Mouse (Mus musculus) midbrain, embryonic 13.5 days (tissue): ENCODE data around the gene Tuba1a. TPM values are rescaled to one million over a fixed set of nuclear protein-coding genes. Genes with fewer than 3 reads are reported as not detected.
"Not testable (repeated sequence)": the region's sequence is repeated elsewhere in the genome, so short reads cannot be mapped to it uniquely, and the experiment has no call there.

ENCODE experiments used
- ATAC-seq: fragments of 200-750 bp; cut with Nextera tagmentation; 2 replicates; pipeline ENCODE4 v1.8.0; 2017; ENCODE audit warnings: mild to moderate bottlenecking, moderate TSS enrichment, moderate library complexity
- H3K27ac ChIP-seq: fragments of 300-500 bp; sonication (generic); 2 replicates; pipeline ENCODE4 v1.5.1; 2015; ENCODE audit warnings: inconsistent platforms, mild to moderate bottlenecking, moderate library complexity
- H3K27me3 ChIP-seq: fragments of 300-500 bp; sonication (generic); 2 replicates; pipeline ENCODE4 v1.6.1; 2015; ENCODE audit warnings: mild to moderate bottlenecking, inconsistent platforms
- H3K36me3 ChIP-seq: fragments of 300-500 bp; sonication (generic); 2 replicates; pipeline ENCODE4 v1.6.1; 2015; ENCODE audit warnings: mild to moderate bottlenecking, inconsistent platforms
- H3K4me1 ChIP-seq: fragments of 300-500 bp; sonication (generic); replicated peaks from 2 replicates; pipeline ENCODE4 v1.6.1; 2015; ENCODE audit warnings: inconsistent platforms
- H3K4me2 ChIP-seq: fragments of 300-500 bp; sonication (generic); replicated peaks from 2 replicates; pipeline ENCODE4 v1.6.1; 2015; ENCODE audit warnings: moderate library complexity, mild to moderate bottlenecking, inconsistent platforms
- H3K4me3 ChIP-seq: fragments of 300-500 bp; sonication (generic); replicated peaks from 2 replicates; pipeline ENCODE4 v1.5.1; 2015; ENCODE audit warnings: mild to moderate bottlenecking, inconsistent platforms
- H3K9ac ChIP-seq: fragments of 300-500 bp; sonication (generic); replicated peaks from 2 replicates; pipeline ENCODE4 v1.6.1; 2015; ENCODE audit warnings: mild to moderate bottlenecking, inconsistent platforms
- H3K9me3 ChIP-seq: fragments of 300-500 bp; sonication (generic); 2 replicates; pipeline ENCODE4 v1.6.1; 2016; ENCODE audit warnings: mild to moderate bottlenecking, inconsistent platforms
- WGBS: fragments of 180-500 bp; shearing (Covaris S2); methylation state at CpG from one replicate; pipeline ENCODE4 v1.1.7; 2015; 5-methylcytosine and 5-hydroxymethylcytosine counted together
- polyA plus RNA-seq: library from polyadenylated mRNA; unstranded; fragments of >200 nt; fragmentation: Nextera tagmentation; extraction: Ambion mirVana; gene quantifications from 2 replicates; pipeline ENCODE4 v1.2.1, GENCODE M21; 2015

Gene Tuba1a
- polyA plus RNA-seq, 1 experiment from 2014 or later: 15,999 TPM

DNA sequence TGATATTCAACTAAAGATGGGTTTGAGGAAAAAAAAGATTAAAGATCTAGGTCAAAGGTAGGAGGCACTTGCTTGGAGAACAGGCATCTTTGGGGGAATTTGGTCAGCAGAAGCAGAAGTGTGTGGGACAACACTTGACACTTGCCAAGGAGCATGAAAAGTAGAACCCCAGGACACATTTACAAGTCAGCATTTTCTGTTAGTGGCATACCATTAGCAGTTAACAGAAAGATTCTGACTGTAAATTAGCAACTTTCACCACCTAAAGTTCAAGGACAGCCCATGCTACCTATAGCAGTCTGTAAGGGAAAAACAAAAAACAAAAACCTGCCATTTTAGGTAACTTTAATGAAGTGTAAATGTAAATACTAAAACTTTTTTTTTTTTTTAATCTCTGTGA lies 5.1 kb downstream of the Tuba1a start:
- no peaks in the 10 kb centered on the region for H3K9me3 ChIP-seq
- H3K4me1 ChIP-seq: peaks cover 31% of the 10 kb centered on the region
- no peaks in the 10 kb centered on the region for H3K27me3 ChIP-seq
- H3K4me3 ChIP-seq: peak overlapping the region; percentile 46
- peak overlapping the region; percentile 75 for H3K9ac ChIP-seq
- H3K27ac ChIP-seq: peak overlapping the region; percentile 68
- peaks cover 20% of the 10 kb centered on the region for H3K36me3 ChIP-seq
- H3K4me2 ChIP-seq: peak overlapping the region; percentile 88
- no peak for ATAC-seq

DNA sequence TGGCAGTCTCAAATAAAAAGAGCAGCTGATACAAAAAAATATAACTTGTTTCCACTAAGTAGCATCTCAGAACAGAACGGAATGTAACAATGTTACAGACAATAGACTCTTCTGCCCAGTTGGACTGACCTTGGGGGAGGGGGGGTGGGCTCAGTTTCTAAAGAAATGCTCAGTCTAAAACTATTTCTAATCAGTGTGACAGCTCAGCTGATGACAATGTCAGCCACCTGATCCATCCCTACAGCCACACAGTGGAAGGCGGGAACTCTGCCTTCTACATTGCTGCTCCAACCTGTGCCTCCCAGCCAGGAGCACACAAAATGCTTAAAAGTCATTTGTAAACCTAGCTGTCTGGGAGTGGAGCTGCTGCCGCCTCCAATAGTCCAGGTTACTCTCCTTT lies 5.6 kb downstream of the Tuba1a start:
- ATAC-seq: no peak
- no peaks in the 10 kb centered on the region for H3K9me3 ChIP-seq
- H3K4me3 ChIP-seq: peak overlapping the region; percentile 46; the same call in 1 of the 2 replicates
- H3K4me1 ChIP-seq: peaks cover 31% of the 10 kb centered on the region
- peak overlapping the region; percentile 68 for H3K27ac ChIP-seq
- peaks cover 20% of the 10 kb centered on the region for H3K36me3 ChIP-seq
- no peaks in the 10 kb centered on the region for H3K27me3 ChIP-seq
- peak overlapping the region; percentile 88 for H3K4me2 ChIP-seq
- H3K9ac ChIP-seq: peak overlapping the region; percentile 75
- WGBS: 30% methylated on average over 3 of the region's 3 CpGs

DNA sequence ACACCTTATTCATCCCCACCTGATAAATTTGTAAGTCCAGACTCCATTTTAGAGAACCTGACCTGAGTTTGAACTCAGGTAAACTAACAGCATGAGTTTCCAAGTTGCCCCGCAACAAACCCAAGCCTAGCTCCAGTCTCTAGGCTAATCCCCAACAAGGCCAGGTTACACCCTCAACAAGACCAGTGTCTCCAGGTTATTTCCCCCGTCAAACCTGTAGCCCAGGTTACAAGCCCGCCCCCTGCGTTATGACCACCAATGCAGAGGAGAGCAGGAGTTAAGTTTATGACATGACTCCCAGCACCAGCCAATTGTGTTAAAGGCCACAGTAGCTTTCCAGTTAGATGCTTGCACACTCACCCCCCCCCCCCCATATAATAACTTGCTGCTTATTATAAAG lies 10.4 kb downstream of the Tuba1a start:
- Histone ChIP-seq H3K27ac (no peak overlapping the region), H3K9ac (no peak overlapping the region), H3K4me1 (peaks cover 17% of the 10 kb centered on the region), H3K4me3 (no peak overlapping the region), H3K27me3 (no peaks in the 10 kb centered on the region), H3K9me3 (no peaks in the 10 kb centered on the region), H3K36me3 (0 out of 2 replicates have a peak, but pooled peaks cover 6% of the 10 kb centered on the region), H3K4me2 (no peak overlapping the region)
- ATAC-seq: no peak
- 82% methylated on average over 4 of the region's 4 CpGs for WGBS

DNA sequence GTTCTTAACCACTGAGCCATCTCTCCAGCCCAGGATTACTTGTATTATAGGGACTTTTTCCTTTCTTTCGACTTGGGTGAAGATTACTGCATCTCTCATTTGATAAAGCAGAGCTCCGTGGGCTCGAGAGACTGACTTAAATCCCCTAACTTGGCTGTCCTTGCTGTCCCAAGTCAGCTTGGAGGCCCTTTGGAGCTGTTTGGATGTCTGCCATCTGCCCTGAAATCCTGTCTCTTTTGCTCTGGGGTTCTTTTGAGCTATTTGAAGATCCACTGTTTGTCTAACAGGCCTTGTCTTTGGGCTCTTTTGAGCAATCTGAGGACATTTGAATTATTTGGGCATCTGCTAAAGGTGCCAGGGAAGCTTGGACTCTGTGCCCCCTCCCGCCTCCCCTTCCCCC lies 11.4 kb downstream of the Tuba1a start:
- Histone ChIP-seq H3K27me3 (no peaks in the 10 kb centered on the region), H3K4me3 (no peak overlapping the region), H3K27ac (no peak overlapping the region), H3K36me3 (0 out of 2 replicates have a peak, but pooled peaks cover 6% of the 10 kb centered on the region), H3K9ac (no peak overlapping the region), H3K9me3 (no peaks in the 10 kb centered on the region), H3K4me1 (peaks cover 7% of the 10 kb centered on the region), H3K4me2 (no peak overlapping the region)
- WGBS: 74% methylated on average over 4 of the region's 4 CpGs
- no peak for ATAC-seq

DNA sequence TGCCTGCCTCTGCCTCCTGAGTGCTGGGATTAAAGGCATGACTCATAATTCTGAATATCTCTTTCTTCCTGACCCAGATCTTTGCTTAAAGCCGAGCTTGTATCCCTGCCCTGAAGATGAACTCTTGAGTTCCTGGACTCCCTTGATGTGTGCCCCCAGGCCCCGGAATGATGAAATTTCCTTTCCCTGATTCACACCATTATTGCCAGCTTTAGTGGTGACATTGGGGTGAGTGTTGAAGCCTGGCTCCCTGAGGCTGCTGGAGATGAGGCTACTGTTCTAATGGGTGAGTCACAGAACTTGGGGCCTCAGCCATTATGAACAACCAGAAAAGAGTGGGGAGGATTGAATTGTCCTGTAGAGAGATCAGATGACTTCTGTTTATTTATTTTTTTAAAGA lies 12.0 kb downstream of the Tuba1a start:
- Histone ChIP-seq H3K4me3 (no peak overlapping the region), H3K4me1 (peaks cover 5% of the 10 kb centered on the region; the same call in 1 of the 2 replicates), H3K27me3 (no peaks in the 10 kb centered on the region), H3K27ac (no peak overlapping the region), H3K9ac (no peak overlapping the region), H3K4me2 (no peak overlapping the region), H3K36me3 (0 out of 2 replicates have a peak, but pooled peaks cover 6% of the 10 kb centered on the region), H3K9me3 (no peaks in the 10 kb centered on the region)
- ATAC-seq: no peak
- 91% methylated on average over 2 of the region's 2 CpGs for WGBS

DNA sequence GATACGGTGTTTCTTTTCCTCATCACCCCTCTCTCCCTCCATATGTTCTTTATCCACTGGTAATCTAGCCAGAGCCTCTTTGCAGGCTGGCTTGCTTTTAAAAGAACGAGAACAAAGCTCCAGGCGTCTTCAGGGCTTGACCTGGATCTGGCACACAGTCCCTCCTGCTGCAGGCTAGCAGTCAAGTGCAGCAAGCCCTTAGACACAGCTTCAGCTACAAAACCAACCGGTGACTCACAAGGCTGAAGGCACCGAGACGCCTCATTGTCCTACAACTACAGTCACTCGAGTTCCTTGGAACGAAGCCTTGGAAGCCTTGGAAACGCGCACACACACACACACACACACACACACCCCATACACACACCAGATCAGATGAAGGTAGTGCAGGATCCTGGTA lies 12.7 kb downstream of the Tuba1a start:
- no peak overlapping the region for H3K9ac ChIP-seq
- H3K27me3 ChIP-seq: no peaks in the 10 kb centered on the region
- H3K4me2 ChIP-seq: no peak overlapping the region
- H3K4me1 ChIP-seq: peaks cover 7% of the 10 kb centered on the region
- H3K4me3 ChIP-seq: no peak overlapping the region
- H3K9me3 ChIP-seq: no peaks in the 10 kb centered on the region
- H3K27ac ChIP-seq: 0 out of 2 replicates have a peak overlapping the region, but pooled peaks have one; percentile 1
- no peak for ATAC-seq
- H3K36me3 ChIP-seq: 0 out of 2 replicates have a peak, but pooled peaks cover 6% of the 10 kb centered on the region
- WGBS: 57% methylated on average over 10 of the region's 10 CpGs

DNA sequence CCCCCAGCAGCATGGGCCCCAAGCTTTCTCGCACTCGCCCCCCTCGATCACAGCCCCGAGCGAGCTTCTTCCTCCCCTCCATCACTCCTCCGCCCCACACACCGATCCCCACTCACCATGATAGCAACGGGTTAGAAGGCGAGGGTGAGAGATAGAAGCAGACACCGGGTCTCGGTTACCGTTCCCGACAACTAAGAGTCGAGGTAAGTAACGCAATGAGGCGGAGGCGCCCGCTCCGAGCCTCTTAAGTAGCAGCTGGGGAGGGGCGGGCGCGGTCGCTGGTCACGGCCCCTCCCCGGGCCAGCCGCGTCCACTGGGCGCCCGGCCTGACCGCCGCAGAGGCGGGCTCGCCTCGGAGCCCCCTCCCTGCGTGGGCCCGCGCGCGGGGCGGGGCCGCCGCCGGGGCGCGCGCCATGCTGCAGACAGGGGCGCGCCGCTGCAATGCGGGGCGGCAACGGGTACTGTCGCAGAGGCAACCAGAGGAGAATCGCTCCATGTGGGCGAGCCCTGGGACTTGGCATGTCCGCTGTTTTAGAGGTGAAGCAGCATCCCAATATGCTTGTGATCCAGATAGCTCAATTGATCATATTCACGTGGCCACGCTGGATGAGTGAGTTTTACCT lies 19.2 kb downstream of the Tuba1a start, which contains the start of gene Tuba1b:
TSS of gene Tuba1b (minus strand) at position 349 of the 623 bp plus-strand sequence.
- H3K4me2 ChIP-seq: peak within 1 kb of the TSS; percentile 99
- peaks cover 28% of the 10 kb centered on the region for H3K4me1 ChIP-seq
- ATAC-seq: peak; percentile 95
- peak within 1 kb of the TSS; percentile 78 for H3K4me3 ChIP-seq
- H3K27me3 ChIP-seq: no peaks in the 10 kb centered on the region
- peak within 1 kb of the TSS; percentile 92 for H3K9ac ChIP-seq
- H3K9me3 ChIP-seq: no peaks in the 10 kb centered on the region
- H3K36me3 ChIP-seq: peaks cover 8% of the 10 kb centered on the region
- under 1% methylated on average over 43 of the region's 58 CpGs for WGBS
- H3K27ac ChIP-seq: peak within 1 kb of the TSS; percentile 99

DNA sequence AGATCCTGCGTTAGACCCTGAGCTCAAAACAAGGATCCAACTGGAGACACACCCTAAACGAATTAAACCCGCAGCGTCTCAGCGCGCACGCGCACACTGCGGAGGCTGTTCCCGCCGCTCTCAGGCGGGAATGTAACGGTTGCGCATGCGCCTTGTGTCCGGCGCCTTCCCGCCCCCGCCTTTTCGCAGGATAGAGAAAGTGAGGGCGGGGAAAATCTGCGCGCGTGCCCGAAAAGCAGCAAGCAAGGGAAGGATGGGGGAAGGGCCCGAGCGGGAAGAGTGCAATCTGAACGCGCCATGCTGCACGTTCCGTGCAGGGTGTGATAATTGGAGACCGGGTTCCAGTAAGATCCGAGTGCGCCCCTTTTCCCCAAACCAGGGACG lies 19.7 kb downstream of the Tuba1a start:
- Histone ChIP-seq H3K9me3 (no peaks in the 10 kb centered on the region), H3K27ac (peak overlapping the region; percentile 99), H3K27me3 (no peaks in the 10 kb centered on the region), H3K9ac (peak overlapping the region; percentile 92), H3K4me2 (peak overlapping the region; percentile 99), H3K36me3 (peaks cover 8% of the 10 kb centered on the region), H3K4me3 (peak overlapping the region; percentile 78), H3K4me1 (peaks cover 32% of the 10 kb centered on the region)
- ATAC-seq: peak; percentile 85
- WGBS: under 1% methylated on average over 35 of the region's 35 CpGs

DNA sequence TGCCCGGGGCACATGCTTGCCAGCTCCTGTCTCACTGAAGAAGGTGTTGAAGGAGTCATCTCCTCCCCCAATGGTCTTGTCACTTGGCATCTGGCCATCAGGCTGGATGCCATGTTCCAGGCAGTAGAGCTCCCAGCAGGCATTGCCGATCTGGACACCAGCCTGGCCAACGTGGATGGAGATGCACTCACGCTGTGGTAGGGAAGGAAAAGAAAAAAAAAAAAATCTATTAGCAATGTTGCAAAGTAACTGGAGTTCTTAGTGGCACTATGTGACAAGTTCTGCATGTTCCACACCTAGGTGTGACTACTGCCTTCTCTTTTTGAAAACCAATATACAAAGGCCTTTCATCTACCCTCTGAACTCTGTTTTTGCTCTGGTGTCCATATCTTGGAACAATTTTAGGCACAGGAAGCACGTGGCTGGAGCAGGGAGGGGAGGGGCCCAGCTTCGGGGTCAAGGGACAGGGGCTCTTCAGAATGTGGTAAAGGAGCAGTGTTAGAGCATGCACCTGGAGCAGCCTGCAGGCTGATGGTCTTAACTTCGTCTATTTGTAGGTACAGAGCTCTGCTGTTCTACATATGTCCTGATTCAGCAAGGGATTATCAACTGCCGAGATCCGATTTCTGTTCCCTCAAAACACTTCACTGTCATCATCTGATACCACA lies 20.4 kb downstream of the Tuba1a start:
- ATAC-seq: not testable (repeated sequence)
- peaks cover 34% of the 10 kb centered on the region for H3K4me1 ChIP-seq

DNA sequence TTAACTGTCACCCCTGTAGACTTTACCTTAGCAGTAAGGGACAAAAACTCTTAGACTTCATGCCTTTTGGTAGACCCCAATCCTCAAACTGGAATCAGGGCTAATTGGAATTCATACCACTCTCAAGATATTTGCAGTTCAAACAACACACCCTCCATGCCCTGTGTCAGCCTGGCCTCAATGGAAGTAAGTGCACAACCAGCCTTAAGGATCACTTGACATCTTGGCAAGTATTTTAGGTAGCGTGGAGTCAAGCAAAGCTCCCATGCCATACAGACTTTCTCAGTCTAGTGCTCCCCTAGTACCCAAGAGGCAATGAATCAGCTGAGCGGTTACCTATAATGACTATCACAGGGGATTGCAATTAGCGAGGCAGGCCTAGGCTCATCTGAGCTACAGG lies 22.5 kb downstream of the Tuba1a start:
- Histone ChIP-seq H3K36me3 (peaks cover 8% of the 10 kb centered on the region), H3K4me1 (peaks cover 34% of the 10 kb centered on the region), H3K27ac (no peak overlapping the region), H3K27me3 (no peaks in the 10 kb centered on the region), H3K9me3 (no peaks in the 10 kb centered on the region), H3K4me3 (no peak overlapping the region), H3K9ac (peak overlapping the region; percentile 28; the same call in 1 of the 2 replicates), H3K4me2 (peak overlapping the region; percentile 17)
- no peak for ATAC-seq
- 72% methylated on average over 3 of the region's 3 CpGs for WGBS

More for the DNA sequence above, 20.4 kb downstream of the Tuba1a start:
- H3K9me3 ChIP-seq, H3K36me3 ChIP-seq, H3K27me3 ChIP-seq: not testable (repeated sequence)
- H3K4me2 ChIP-seq: peak overlapping the region; percentile 99
- peak overlapping the region; percentile 92 for H3K9ac ChIP-seq
- 19% methylated on average over 8 of the region's 9 CpGs for WGBS
- H3K4me3 ChIP-seq: peak overlapping the region; percentile 78
- peak overlapping the region; percentile 99 for H3K27ac ChIP-seq

DNA sequence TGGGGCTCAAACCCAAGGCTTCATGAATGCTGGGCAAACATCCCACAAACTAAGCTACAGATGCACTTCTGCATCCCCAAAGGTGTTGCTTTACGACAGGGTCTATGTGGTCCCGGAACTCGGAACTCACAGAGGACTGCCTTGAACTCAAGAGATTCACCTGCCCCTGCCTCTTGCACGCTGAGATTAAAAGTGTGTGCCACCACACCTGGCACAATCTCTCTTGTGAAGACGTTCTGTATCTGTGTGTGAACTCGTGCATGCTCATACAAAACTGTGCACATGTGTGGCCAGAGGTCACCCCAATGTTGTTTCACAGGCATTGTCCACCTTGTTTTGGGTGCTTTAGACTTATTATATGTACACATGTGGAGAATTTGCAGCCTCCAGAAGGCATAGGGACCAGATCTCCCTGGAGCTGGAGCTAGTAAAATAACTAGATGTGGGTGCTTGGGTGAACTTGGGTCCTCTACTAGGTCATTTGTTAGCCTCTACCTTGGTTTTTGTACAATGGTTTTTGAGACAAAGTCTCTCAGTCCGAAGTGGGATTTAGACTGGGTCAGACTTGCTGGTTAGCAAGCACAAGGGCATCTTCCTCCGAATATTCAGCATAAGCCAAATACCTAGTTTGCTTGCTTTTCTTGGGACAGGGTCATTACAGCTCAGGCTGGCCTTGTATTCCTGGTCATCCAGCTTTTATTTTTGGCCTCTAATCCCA lies 23.3 kb downstream of the Tuba1a start:
- ATAC-seq: no peak
- H3K27ac ChIP-seq: no peak overlapping the region
- H3K27me3 ChIP-seq: no peaks in the 10 kb centered on the region
- H3K9ac ChIP-seq: no peak overlapping the region
- H3K36me3 ChIP-seq: peaks cover 8% of the 10 kb centered on the region
- no peaks in the 10 kb centered on the region for H3K9me3 ChIP-seq
- H3K4me1 ChIP-seq: peaks cover 26% of the 10 kb centered on the region
- H3K4me2 ChIP-seq: no peak overlapping the region
- no peak overlapping the region for H3K4me3 ChIP-seq
- WGBS: 53% methylated on average over 8 of the region's 8 CpGs
